24 mouse cellular contexts compared by ENCODE assay signal in genomic region chr8:83992488-83992887, GRCm38 (mm10). TPM values are rescaled to one million over a fixed set of nuclear protein-coding genes. Genes with fewer than 3 reads are reported as not detected.
DNase-seq lines count a peak whose midpoint lies in the region; ATAC-seq lines count a peak whose summit lies in the region.
"Had no signal": no experiment of that assay in that cellular context is flagged by ENCODE, and none has a peak within 500 bp of the region (broad histone marks: within the 10 kb centered on the region; RNA-seq: fewer than 3 reads in every experiment).

No protein-coding gene starts in this region.

- peaks cover 49% of the 10 kb centered on the region for H3K4me1 ChIP-seq in liver, embryonic 12.5 days
- peaks cover 36% of the 10 kb centered on the region for H3K4me1 ChIP-seq in liver, embryonic 16.5 days (ENCODE audit: control insufficient read depth, low read depth, low read length)

- no peaks in the 10 kb centered on the region for H3K27me3 ChIP-seq in liver, embryonic 12.5 days (replicated peaks)
- no peaks in the 10 kb centered on the region for H3K27me3 ChIP-seq in liver, embryonic 16.5 days (ENCODE audit: control insufficient read depth, insufficient read depth, low read depth, low read length)
- H3K27me3 ChIP-seq: embryonic facial prominence, embryonic 13.5 days; forebrain, embryonic 15.5 days; heart, embryonic 15.5 days; Patski had no signal

- peak; percentile 67 for ATAC-seq in liver, embryonic 12.5 days
- ATAC-seq in liver, embryonic 16.5 days (ENCODE audit: low read depth), result peak; percentile 49
- ATAC-seq: activated CD4-positive, CD25-positive, alpha-beta regulatory T cell, adult 4 months; forebrain, embryonic 15.5 days; Patski had no signal

- no peak overlapping the region for H3K4me3 ChIP-seq in liver, embryonic 12.5 days
- H3K4me3 ChIP-seq in liver, embryonic 16.5 days (ENCODE audit: low read depth, low read length), result no peak overlapping the region
- H3K4me3 ChIP-seq: embryonic facial prominence, embryonic 13.5 days; forebrain, embryonic 15.5 days; heart, adult 2 months; heart, embryonic 15.5 days; hindbrain, embryonic 10.5 days had no signal

- H3K9ac ChIP-seq in liver, embryonic 12.5 days, result no peak overlapping the region; the same call in 1 of the 2 replicates
- no peak overlapping the region for H3K9ac ChIP-seq in liver, embryonic 16.5 days (ENCODE audit: low read depth, low read length)
- H3K9ac ChIP-seq: embryonic facial prominence, embryonic 13.5 days; forebrain, embryonic 15.5 days; heart, embryonic 15.5 days; hindbrain, embryonic 14.5 days had no signal

- H3K4me2 ChIP-seq in liver, embryonic 12.5 days, result peak overlapping the region; percentile 12; the same call in 1 of the 2 replicates
- H3K4me2 ChIP-seq in liver, embryonic 16.5 days (ENCODE audit: low read depth, low read length), result 0 out of 2 replicates have a peak overlapping the region, but pooled peaks have one; percentile 10
- H3K4me2 ChIP-seq: embryonic facial prominence, embryonic 13.5 days; forebrain, embryonic 15.5 days; heart, embryonic 11.5 days; heart, embryonic 15.5 days; hindbrain, embryonic 14.5 days had no signal

- peak overlapping the region; percentile 33 for H3K27ac ChIP-seq in liver, embryonic 12.5 days
- H3K27ac ChIP-seq in liver, embryonic 16.5 days (ENCODE audit: low read length), result peak overlapping the region; percentile 62
- H3K27ac ChIP-seq: embryonic facial prominence, embryonic 13.5 days; forebrain, embryonic 15.5 days; heart, adult 2 months; heart, embryonic 15.5 days; hindbrain, embryonic 10.5 days; hindbrain, embryonic 14.5 days had no signal

- DNase-seq in testis, postnatal 14 days (ENCODE audit: low spot score), result peak; percentile 63
- DNase-seq in testis, postnatal 10 days (ENCODE audit: low spot score), result no peak
- no peak for DNase-seq in frontal cortex, postnatal 36 days (ENCODE audit: low spot score in 2 of 2)
- DNase-seq in cerebellum, adult 9-10 months, result no peak
- DNase-seq in left cerebral cortex, adult 18-20 months (ENCODE audit: low spot score in 2 of 2), result no peak
- DNase-seq: adrenal gland, postnatal 14 days; cerebellum, adult 11-12 months; cerebellum, adult 9-11 months; cerebellum, postnatal 36 days; gastrocnemius, postnatal 14 days; heart, adult 2 months had no signal

- WGBS in liver, embryonic 12.5 days (ENCODE audit: insufficient replicate concordance), result 29% methylated on average over 2 of the region's 2 CpGs
- 19% methylated on average over 2 of the region's 2 CpGs for WGBS in liver, embryonic 16.5 days (ENCODE audit: insufficient replicate concordance)

- H3K36me3 ChIP-seq in liver, embryonic 12.5 days, result peaks cover 62% of the 10 kb centered on the region
- H3K36me3 ChIP-seq in liver, embryonic 16.5 days (ENCODE audit: control insufficient read depth, insufficient read depth), result peaks cover 8% of the 10 kb centered on the region; the same call in 1 of the 2 replicates

- no peaks in the 10 kb centered on the region for H3K9me3 ChIP-seq in liver, embryonic 12.5 days (replicated peaks)
- no peaks in the 10 kb centered on the region for H3K9me3 ChIP-seq in liver, embryonic 16.5 days (replicated peaks; ENCODE audit: control insufficient read depth, low read length)
- H3K9me3 ChIP-seq: embryonic facial prominence, embryonic 13.5 days; forebrain, embryonic 15.5 days; heart, embryonic 15.5 days; hindbrain, embryonic 10.5 days had no signal

RNA-seq across cellular contexts. Expression of gene Samd1, which starts 5.0 kb away (rescaled TPM):
- 8.5 and 8.7 TPM in 2 replicates for polyA plus RNA-seq in liver, embryonic 12.5 days (2016; fragmentation: Nextera tagmentation; extraction: Ambion mirVana)
- 3.6 and 3.9 TPM in 2 replicates for polyA plus RNA-seq in liver, embryonic 16.5 days (2015; fragmentation: Nextera tagmentation; extraction: Ambion mirVana)
- total RNA-seq in left cerebral cortex, adult 18-20 months (2021), result 10 to 100 TPM; 45.1 to 45.4 TPM

RNA-seq across cellular contexts. Expression of gene 1700067K01Rik, which starts 8.8 kb away (rescaled TPM):
- 0.41 and 0.63 TPM in 2 replicates for polyA plus RNA-seq in liver, embryonic 12.5 days (2016; fragmentation: Nextera tagmentation; extraction: Ambion mirVana)
- 0.56 and 0.58 TPM in 2 replicates for polyA plus RNA-seq in liver, embryonic 16.5 days (2015; fragmentation: Nextera tagmentation; extraction: Ambion mirVana)
- total RNA-seq in left cerebral cortex, adult 18-20 months (2021), result under 1 TPM; 0.42 to 0.53 TPM
- total RNA-seq: gastrocnemius, adult 18-20 months; gastrocnemius, postnatal 14 days had no signal
- polyA plus RNA-seq: frontal cortex, adult 2 months had no signal

RNA-seq across cellular contexts. Expression of gene 2210011C24Rik, which starts 19.5 kb away (rescaled TPM):
- polyA plus RNA-seq in liver, embryonic 12.5 days (2016; fragmentation: Nextera tagmentation; extraction: Ambion mirVana), result not detected in 2 replicates
- 0.13 TPM in 1 of 2 replicates, not detected in the other for polyA plus RNA-seq in liver, embryonic 16.5 days (2015; fragmentation: Nextera tagmentation; extraction: Ambion mirVana)
- total RNA-seq in left cerebral cortex, adult 18-20 months (2021), result under 1 TPM in 1 of 2 experiments, not detected in 1; 0.61 TPM
- total RNA-seq: adrenal gland, adult 18-20 months; adrenal gland, postnatal 14 days had no signal
- polyA plus RNA-seq: embryonic facial prominence, embryonic 13.5 days; forebrain, embryonic 15.5 days; hindbrain, embryonic 10.5 days had no signal

RNA-seq across cellular contexts. Expression of gene Prkaca, which starts 19.7 kb away (rescaled TPM):
- 81.1 and 82.0 TPM in 2 replicates for polyA plus RNA-seq in liver, embryonic 12.5 days (2016; fragmentation: Nextera tagmentation; extraction: Ambion mirVana)
- 29.8 and 39.9 TPM in 2 replicates for polyA plus RNA-seq in liver, embryonic 16.5 days (2015; fragmentation: Nextera tagmentation; extraction: Ambion mirVana)
- total RNA-seq in left cerebral cortex, adult 18-20 months (2021), result 100 to 1,000 TPM; 259 to 269 TPM

RNA-seq across cellular contexts. Expression of gene Palm3, which starts 28.8 kb away (rescaled TPM):
- 0.36 and 0.66 TPM in 2 replicates for polyA plus RNA-seq in liver, embryonic 12.5 days (2016; fragmentation: Nextera tagmentation; extraction: Ambion mirVana)
- polyA plus RNA-seq in liver, embryonic 16.5 days (2015; fragmentation: Nextera tagmentation; extraction: Ambion mirVana), result 0.15 TPM in 1 of 2 replicates, not detected in the other
- total RNA-seq in left cerebral cortex, adult 18-20 months (2021), result 1 to 10 TPM; 1.8 to 2.7 TPM
